Mouse (Mus musculus): ENCODE data around the gene Alox12e. TPM values are rescaled to one million over a fixed set of nuclear protein-coding genes. Genes with fewer than 3 reads are reported as not detected.

Alox12e gene
- total and polyA plus RNA-seq, 3 experiments = 0.16 TPM; not detected in 2

- TF ChIP-seq POLR2AphosphoS5 (IDR thresholded peaks at IDR 0.05; ENCODE audit: insufficient replicate concordance, low read depth, low read length) (no peak), CTCF (IDR thresholded peaks at IDR 0.05; ENCODE audit: low read depth, low read length) (no peak), TAL1 (conservative IDR thresholded peaks at IDR 0.05; ENCODE audit: low read depth, low read length) (no peak), GATA2 (IDR thresholded peaks at IDR 0.05; ENCODE audit: borderline replicate concordance, low read depth, low read length) (no peak), GATA1 (IDR thresholded peaks at IDR 0.05; ENCODE audit: borderline replicate concordance, low read length) (no peak)
- H3K36me3 ChIP-seq (replicated peaks) = no peaks in the 10 kb centered on the region
- H3K9me3 ChIP-seq (replicated peaks) = no peaks in the 10 kb centered on the region
- no peak for ATAC-seq (ENCODE audit: extremely low read depth, insufficient number of reproducible peaks, low FRiP score, poor library complexity, severe bottlenecking)
- DNase-seq (ENCODE audit: low spot score) = no peak
- H3K4me1 ChIP-seq (ENCODE audit: insufficient read depth, low read depth, low read length) = no peaks in the 10 kb centered on the region
- H3K4me3 ChIP-seq (ENCODE audit: low read depth, low read length) = no peak overlapping the region
- H3K27me3 ChIP-seq (ENCODE audit: insufficient read depth, low read length) = peaks cover 16% of the 10 kb centered on the region; the same call in 1 of the 2 replicates
These were observed 22.6 kb upstream of the Alox12e start for GRCm38 (mm10) chr11:70345061-70345460.

GRCm38 (mm10) chr11:70339481-70339880 is 17.1 kb upstream of the Alox12e start:
- Histone ChIP-seq H3K27me3 (ENCODE audit: insufficient read depth, low read length) (peaks cover 12% of the 10 kb centered on the region), H3K9me3 (replicated peaks) (no peaks in the 10 kb centered on the region), H3K36me3 (replicated peaks) (no peaks in the 10 kb centered on the region), H3K4me1 (ENCODE audit: insufficient read depth, low read depth, low read length) (0 out of 2 replicates have a peak, but pooled peaks cover 2% of the 10 kb centered on the region), H3K4me3 (ENCODE audit: low read depth, low read length) (no peak overlapping the region)
- DNase-seq (ENCODE audit: low spot score) = no peak
- ATAC-seq (ENCODE audit: extremely low read depth, insufficient number of reproducible peaks, low FRiP score, poor library complexity, severe bottlenecking) = no peak
- no peak for TF ChIP-seq TAL1 (conservative IDR thresholded peaks at IDR 0.05; ENCODE audit: low read depth, low read length)

GRCm38 (mm10) chr11:70334477-70334876 is 12.0 kb upstream of the Alox12e start:
- H3K27me3 ChIP-seq (ENCODE audit: insufficient read depth, low read length) = peaks cover 18% of the 10 kb centered on the region
- no peak for TF ChIP-seq TAL1 (conservative IDR thresholded peaks at IDR 0.05; ENCODE audit: low read depth, low read length)
- TF ChIP-seq CTCF (IDR thresholded peaks at IDR 0.05; ENCODE audit: low read depth, low read length) = peak; percentile 47
- 0 out of 2 replicates have a peak, but pooled peaks cover 2% of the 10 kb centered on the region for H3K4me1 ChIP-seq (ENCODE audit: insufficient read depth, low read depth, low read length)
- no peaks in the 10 kb centered on the region for H3K9me3 ChIP-seq (replicated peaks)
- no peak overlapping the region for H3K4me3 ChIP-seq (ENCODE audit: low read depth, low read length)
- H3K36me3 ChIP-seq (replicated peaks) = no peaks in the 10 kb centered on the region
- peak; percentile 35 for DNase-seq (ENCODE audit: low spot score)
- ATAC-seq (ENCODE audit: extremely low read depth, insufficient number of reproducible peaks, low FRiP score, poor library complexity, severe bottlenecking) = no peak

DNA sequence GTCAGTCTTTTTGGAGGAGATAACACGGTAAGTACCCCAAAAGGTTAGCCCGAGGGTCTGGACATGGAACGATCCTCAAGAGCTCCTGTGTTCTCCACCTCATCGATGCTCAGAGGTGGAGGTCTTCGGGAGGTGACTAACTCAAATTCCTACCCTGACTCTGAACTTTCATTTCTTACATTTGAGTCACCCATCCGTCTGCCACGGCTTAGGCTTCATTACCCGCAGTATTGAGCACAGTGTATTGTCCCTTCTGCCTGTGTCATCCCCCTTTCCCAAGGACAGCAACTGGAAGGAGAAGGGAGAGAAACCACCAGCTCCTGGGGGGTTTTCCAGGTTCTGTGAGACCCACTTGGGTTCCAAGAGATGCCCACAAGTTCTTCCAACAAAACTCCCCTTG is 2.3 kb upstream of the Alox12e start:
- TF ChIP-seq POLR2AphosphoS5 (IDR thresholded peaks at IDR 0.05; ENCODE audit: insufficient replicate concordance, low read depth, low read length) = no peak
- TF ChIP-seq GATA2 (IDR thresholded peaks at IDR 0.05; ENCODE audit: borderline replicate concordance, low read depth, low read length) = no peak
- no peak for TF ChIP-seq CTCF (IDR thresholded peaks at IDR 0.05; ENCODE audit: low read depth, low read length)
- no peak for TF ChIP-seq GATA1 (IDR thresholded peaks at IDR 0.05; ENCODE audit: borderline replicate concordance, low read length)
- TF ChIP-seq TAL1 (conservative IDR thresholded peaks at IDR 0.05; ENCODE audit: low read depth, low read length) = no peak
- 0 out of 2 replicates have a peak, but pooled peaks cover 3% of the 10 kb centered on the region for H3K4me1 ChIP-seq (ENCODE audit: insufficient read depth, low read depth, low read length)
- no peaks in the 10 kb centered on the region for H3K9me3 ChIP-seq (replicated peaks)
- DNase-seq (ENCODE audit: low spot score) = no peak
- no peak for ATAC-seq (ENCODE audit: extremely low read depth, insufficient number of reproducible peaks, low FRiP score, poor library complexity, severe bottlenecking)
- H3K4me3 ChIP-seq (ENCODE audit: low read depth, low read length) = no peak overlapping the region
- H3K27me3 ChIP-seq (ENCODE audit: insufficient read depth, low read length) = peaks cover 39% of the 10 kb centered on the region
- H3K36me3 ChIP-seq (replicated peaks) = no peaks in the 10 kb centered on the region

DNA sequence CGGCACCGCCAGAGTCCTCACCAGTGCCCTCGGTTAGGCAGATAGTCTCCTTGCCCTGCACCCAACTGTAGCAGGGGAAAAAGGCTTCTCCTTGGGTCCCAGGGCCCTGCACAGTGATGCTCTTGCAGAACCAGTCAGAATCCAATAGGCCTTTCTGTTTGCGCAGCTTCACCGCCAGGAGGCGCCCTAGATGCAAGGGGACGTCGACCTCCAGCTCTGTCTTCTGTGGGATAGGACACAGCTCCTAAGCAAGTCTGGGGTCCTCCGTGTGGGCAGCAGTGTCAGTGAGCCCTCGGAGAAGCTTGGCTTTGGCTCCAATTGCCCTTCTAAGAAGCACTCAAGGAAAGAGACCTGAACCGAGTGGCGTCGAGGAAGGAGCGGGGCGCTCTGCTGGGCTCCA is 764 bp downstream of the Alox12e start:
- ATAC-seq (ENCODE audit: extremely low read depth, insufficient number of reproducible peaks, low FRiP score, poor library complexity, severe bottlenecking) (no peak), DNase-seq (ENCODE audit: low spot score) (peak; percentile 31)
- TF ChIP-seq GATA2 (IDR thresholded peaks at IDR 0.05; ENCODE audit: borderline replicate concordance, low read depth, low read length) (no peak), CTCF (IDR thresholded peaks at IDR 0.05; ENCODE audit: low read depth, low read length) (peak; percentile 81)
- Histone ChIP-seq H3K9me3 (replicated peaks) (no peaks in the 10 kb centered on the region), H3K4me3 (ENCODE audit: low read depth, low read length) (no peak overlapping the region), H3K4me1 (ENCODE audit: insufficient read depth, low read depth, low read length) (0 out of 2 replicates have a peak, but pooled peaks cover 6% of the 10 kb centered on the region), H3K36me3 (replicated peaks) (no peaks in the 10 kb centered on the region), H3K27me3 (ENCODE audit: insufficient read depth, low read length) (peaks cover 47% of the 10 kb centered on the region)

GRCm38 (mm10) chr11:70319614-70320013 is 2.8 kb downstream of the Alox12e start:
- no peak for TF ChIP-seq GATA1 (IDR thresholded peaks at IDR 0.05; ENCODE audit: borderline replicate concordance, low read length)
- no peak for TF ChIP-seq CTCF (IDR thresholded peaks at IDR 0.05; ENCODE audit: low read depth, low read length)
- no peak for TF ChIP-seq GATA2 (IDR thresholded peaks at IDR 0.05; ENCODE audit: borderline replicate concordance, low read depth, low read length)
- TF ChIP-seq POLR2AphosphoS5 (IDR thresholded peaks at IDR 0.05; ENCODE audit: insufficient replicate concordance, low read depth, low read length) = no peak
- no peak for TF ChIP-seq TAL1 (conservative IDR thresholded peaks at IDR 0.05; ENCODE audit: low read depth, low read length)
- DNase-seq (ENCODE audit: low spot score) (no peak), ATAC-seq (ENCODE audit: extremely low read depth, insufficient number of reproducible peaks, low FRiP score, poor library complexity, severe bottlenecking) (no peak)
- H3K4me3 ChIP-seq (ENCODE audit: low read depth, low read length) = no peak overlapping the region
- H3K4me1 ChIP-seq (ENCODE audit: insufficient read depth, low read depth, low read length) = 0 out of 2 replicates have a peak, but pooled peaks cover 3% of the 10 kb centered on the region
- H3K9me3 ChIP-seq (replicated peaks) = no peaks in the 10 kb centered on the region
- no peaks in the 10 kb centered on the region for H3K36me3 ChIP-seq (replicated peaks)
- peaks cover 58% of the 10 kb centered on the region for H3K27me3 ChIP-seq (ENCODE audit: insufficient read depth, low read length)

GRCm38 (mm10) chr11:70313833-70314232 is 8.6 kb downstream of the Alox12e start:
- no peak overlapping the region for H3K4me3 ChIP-seq (ENCODE audit: low read depth, low read length)

More at GRCm38 (mm10) chr11:70313833-70314232, 8.6 kb downstream of the Alox12e start:
- ATAC-seq (ENCODE audit: extremely low read depth, insufficient number of reproducible peaks, low FRiP score, poor library complexity, severe bottlenecking) = no peak
- no peak for DNase-seq (ENCODE audit: low spot score)
- no peak for TF ChIP-seq TAL1 (conservative IDR thresholded peaks at IDR 0.05; ENCODE audit: low read depth, low read length)
- TF ChIP-seq GATA1 (IDR thresholded peaks at IDR 0.05; ENCODE audit: borderline replicate concordance, low read length) = no peak
- peak; percentile 25; the same call in 1 of the 2 replicates for TF ChIP-seq CTCF (IDR thresholded peaks at IDR 0.05; ENCODE audit: low read depth, low read length)
- TF ChIP-seq GATA2 (IDR thresholded peaks at IDR 0.05; ENCODE audit: borderline replicate concordance, low read depth, low read length) = no peak
- Histone ChIP-seq H3K9me3 (replicated peaks) (no peaks in the 10 kb centered on the region), H3K27me3 (ENCODE audit: insufficient read depth, low read length) (peaks cover 37% of the 10 kb centered on the region), H3K36me3 (replicated peaks) (no peaks in the 10 kb centered on the region), H3K4me1 (ENCODE audit: insufficient read depth, low read depth, low read length) (no peaks in the 10 kb centered on the region; the same call in 1 of the 2 replicates)

Data from G1E (cell line).